Comparison of ENCODE assay signal across 30 mouse cellular contexts in genomic region chr13:55403266-55403665, GRCm38 (mm10). TPM values are rescaled to one million over a fixed set of nuclear protein-coding genes. Genes with fewer than 3 reads are reported as not detected.
DNase-seq lines count a peak whose midpoint lies in the region; ATAC-seq and TF ChIP-seq lines count a peak whose summit lies in the region.
"Had no signal": no experiment of that assay in that cellular context is flagged by ENCODE, and none has a peak within 500 bp of the region (broad histone marks: within the 10 kb centered on the region; RNA-seq: fewer than 3 reads in every experiment).

No protein-coding gene starts in this region.

- peaks cover 43% of the 10 kb centered on the region for H3K27me3 ChIP-seq in forebrain, embryonic 10.5 days (ENCODE audit: poor library complexity, severe bottlenecking)
- H3K27me3 ChIP-seq in forebrain, embryonic 14.5 days (replicated peaks; ENCODE audit: control insufficient read depth, insufficient read depth, low read length) = no peaks in the 10 kb centered on the region
- H3K27me3 ChIP-seq in midbrain, postnatal 0 days (ENCODE audit: insufficient read depth, low read length) = no peaks in the 10 kb centered on the region; the same call in 1 of the 2 replicates
- peaks cover 6% of the 10 kb centered on the region; the same call in 1 of the 2 replicates for H3K27me3 ChIP-seq in midbrain, embryonic 13.5 days
- no peaks in the 10 kb centered on the region; the same call in 1 of the 2 replicates for H3K27me3 ChIP-seq in hindbrain, embryonic 14.5 days (ENCODE audit: control insufficient read depth, insufficient read depth, low read length)
- H3K27me3 ChIP-seq: forebrain, embryonic 15.5 days had no signal

- no peaks in the 10 kb centered on the region for H3K36me3 ChIP-seq in forebrain, embryonic 10.5 days (replicated peaks)
- H3K36me3 ChIP-seq in forebrain, embryonic 14.5 days (ENCODE audit: control insufficient read depth, insufficient read depth, low read length) = no peaks in the 10 kb centered on the region
- H3K36me3 ChIP-seq in midbrain, postnatal 0 days (ENCODE audit: insufficient read depth, low read length) = no peaks in the 10 kb centered on the region
- no peaks in the 10 kb centered on the region for H3K36me3 ChIP-seq in midbrain, embryonic 13.5 days
- no peaks in the 10 kb centered on the region for H3K36me3 ChIP-seq in hindbrain, embryonic 14.5 days (replicated peaks; ENCODE audit: control insufficient read depth, insufficient read depth)
- H3K36me3 ChIP-seq: forebrain, embryonic 15.5 days; intestine, embryonic 15.5 days; kidney, embryonic 15.5 days; limb, embryonic 15.5 days; liver, embryonic 15.5 days had no signal

- H3K9ac ChIP-seq in forebrain, embryonic 14.5 days (ENCODE audit: low read length) = no peak overlapping the region
- H3K9ac ChIP-seq in midbrain, postnatal 0 days (replicated peaks; ENCODE audit: low read length, poor library complexity, severe bottlenecking) = no peak overlapping the region
- no peak overlapping the region for H3K9ac ChIP-seq in midbrain, embryonic 13.5 days (replicated peaks)
- H3K9ac ChIP-seq in hindbrain, embryonic 14.5 days = no peak overlapping the region
- H3K9ac ChIP-seq: forebrain, embryonic 15.5 days; intestine, embryonic 15.5 days; kidney, embryonic 15.5 days; limb, embryonic 15.5 days; liver, embryonic 15.5 days had no signal

- TF ChIP-seq CTCF in midbrain, postnatal 0 days (IDR thresholded peaks at IDR 0.05) = no peak
- TF ChIP-seq CTCF in olfactory bulb, adult 2 months (IDR thresholded peaks at IDR 0.05; ENCODE audit: insufficient read depth, low read depth, low read length) = no peak

- H3K4me2 ChIP-seq in forebrain, embryonic 14.5 days (ENCODE audit: low read length) = no peak overlapping the region
- no peak overlapping the region for H3K4me2 ChIP-seq in midbrain, postnatal 0 days (ENCODE audit: low read depth, low read length, poor library complexity, severe bottlenecking)
- H3K4me2 ChIP-seq in midbrain, embryonic 13.5 days (replicated peaks) = no peak overlapping the region
- H3K4me2 ChIP-seq in hindbrain, embryonic 14.5 days (replicated peaks) = no peak overlapping the region
- H3K4me2 ChIP-seq: forebrain, embryonic 15.5 days; intestine, embryonic 15.5 days; limb, embryonic 15.5 days; liver, embryonic 15.5 days had no signal

- no peak for TF ChIP-seq POLR2A in olfactory bulb, adult 2 months (IDR thresholded peaks at IDR 0.05; ENCODE audit: insufficient read depth, low read depth, low read length)

- ATAC-seq in forebrain, embryonic 14.5 days = no peak
- ATAC-seq in midbrain, postnatal 0 days (ENCODE audit: low FRiP score) = no peak
- no peak for ATAC-seq in midbrain, embryonic 13.5 days
- ATAC-seq in hindbrain, embryonic 14.5 days (ENCODE audit: low FRiP score) = no peak
- ATAC-seq: CD4-positive, CD25-positive, alpha-beta regulatory T cell, adult 4 months; forebrain, embryonic 15.5 days; intestine, embryonic 15.5 days; Patski had no signal

- peaks cover 30% of the 10 kb centered on the region for H3K4me1 ChIP-seq in forebrain, embryonic 10.5 days
- peaks cover 5% of the 10 kb centered on the region for H3K4me1 ChIP-seq in forebrain, embryonic 14.5 days (ENCODE audit: control insufficient read depth, insufficient read depth, low read length)
- H3K4me1 ChIP-seq in midbrain, postnatal 0 days (ENCODE audit: insufficient read depth, low read length) = peaks cover 4% of the 10 kb centered on the region; the same call in 1 of the 2 replicates
- H3K4me1 ChIP-seq in midbrain, embryonic 13.5 days (replicated peaks) = peaks cover 10% of the 10 kb centered on the region
- H3K4me1 ChIP-seq in hindbrain, embryonic 14.5 days (replicated peaks; ENCODE audit: control insufficient read depth, insufficient read depth, low read length) = peaks cover 12% of the 10 kb centered on the region
- H3K4me1 ChIP-seq in olfactory bulb, adult 2 months (ENCODE audit: control insufficient read depth, insufficient read depth, low read length) = peaks cover 35% of the 10 kb centered on the region
- H3K4me1 ChIP-seq: intestine, embryonic 15.5 days had no signal

- H3K4me3 ChIP-seq in forebrain, embryonic 10.5 days = no peak overlapping the region
- H3K4me3 ChIP-seq in forebrain, embryonic 14.5 days (ENCODE audit: low read depth, low read length) = no peak overlapping the region
- no peak overlapping the region for H3K4me3 ChIP-seq in midbrain, postnatal 0 days (ENCODE audit: low read depth, low read length)
- H3K4me3 ChIP-seq in midbrain, embryonic 13.5 days (replicated peaks) = no peak overlapping the region
- H3K4me3 ChIP-seq in hindbrain, embryonic 14.5 days (replicated peaks; ENCODE audit: low read length) = no peak overlapping the region
- no peak overlapping the region for H3K4me3 ChIP-seq in olfactory bulb, adult 2 months (ENCODE audit: insufficient read depth, low read depth, low read length)
- H3K4me3 ChIP-seq: forebrain, embryonic 15.5 days; heart, adult 2 months; intestine, embryonic 15.5 days; kidney, embryonic 15.5 days; limb, embryonic 15.5 days; liver, embryonic 15.5 days had no signal

- 0 out of 2 replicates have a peak overlapping the region, but pooled peaks have one; percentile 37 for H3K27ac ChIP-seq in forebrain, embryonic 10.5 days
- H3K27ac ChIP-seq in forebrain, embryonic 14.5 days (ENCODE audit: low read depth, low read length) = no peak overlapping the region
- H3K27ac ChIP-seq in midbrain, postnatal 0 days (ENCODE audit: low read depth, low read length) = no peak overlapping the region
- no peak overlapping the region for H3K27ac ChIP-seq in midbrain, embryonic 13.5 days
- H3K27ac ChIP-seq in hindbrain, embryonic 14.5 days = peak overlapping the region; percentile 64
- H3K27ac ChIP-seq in olfactory bulb, adult 2 months (ENCODE audit: insufficient read depth, low read depth, low read length) = peak overlapping the region; percentile 98
- H3K27ac ChIP-seq: forebrain, embryonic 15.5 days; heart, adult 2 months; intestine, embryonic 15.5 days; kidney, embryonic 15.5 days; limb, embryonic 15.5 days; liver, embryonic 15.5 days had no signal

- 80% methylated on average over 7 of the region's 7 CpGs for WGBS in forebrain, embryonic 10.5 days
- WGBS in forebrain, embryonic 14.5 days = 67% methylated on average over 7 of the region's 7 CpGs
- 60% methylated on average over 7 of the region's 7 CpGs for WGBS in midbrain, postnatal 0 days
- WGBS in midbrain, embryonic 13.5 days = 60% methylated on average over 7 of the region's 7 CpGs
- WGBS in hindbrain, embryonic 14.5 days = 51% methylated on average over 7 of the region's 7 CpGs
- WGBS in olfactory bulb, adult 2 months = 74% methylated on average over 7 of the region's 7 CpGs

- no peak for DNase-seq in forebrain, embryonic 10.5 days (ENCODE audit: extremely low spot score, low spot score)
- DNase-seq in forebrain, embryonic 14.5 days (ENCODE audit: low spot score) = no peak
- DNase-seq in midbrain, postnatal 0 days (ENCODE audit: low spot score) = peak; percentile 50
- no peak for DNase-seq in hindbrain, embryonic 14.5 days (ENCODE audit: low spot score)
- no peak for DNase-seq in embryo, embryonic 9.5 days (ENCODE audit: extremely low spot score)
- no peak for DNase-seq in spleen, adult 18-20 months
- DNase-seq: adrenal gland, postnatal 14 days; cerebellum, adult 11-12 months; cerebellum, postnatal 25 days; embryo, embryonic 11 days; gastrocnemius, postnatal 25 days; heart, adult 2 months; heart, postnatal 36 days; layer of hippocampus, postnatal 36 days; thymus, postnatal 25 days had no signal

- H3K9me3 ChIP-seq in forebrain, embryonic 10.5 days = no peaks in the 10 kb centered on the region
- H3K9me3 ChIP-seq in forebrain, embryonic 14.5 days (replicated peaks; ENCODE audit: control insufficient read depth, low read length) = no peaks in the 10 kb centered on the region
- no peaks in the 10 kb centered on the region for H3K9me3 ChIP-seq in midbrain, postnatal 0 days (ENCODE audit: low read length)
- no peaks in the 10 kb centered on the region for H3K9me3 ChIP-seq in midbrain, embryonic 13.5 days
- H3K9me3 ChIP-seq in hindbrain, embryonic 14.5 days (ENCODE audit: control insufficient read depth, low read length) = no peaks in the 10 kb centered on the region
- H3K9me3 ChIP-seq: forebrain, embryonic 15.5 days; intestine, embryonic 15.5 days; kidney, embryonic 15.5 days; limb, embryonic 15.5 days; liver, embryonic 15.5 days had no signal

RNA-seq across cellular contexts. Expression of gene Slc34a1, which starts 5.3 kb away (rescaled TPM):
- not detected in 2 replicates for polyA plus RNA-seq in forebrain, embryonic 10.5 days (2016; fragmentation: Nextera tagmentation; extraction: Ambion mirVana)
- polyA plus RNA-seq in forebrain, embryonic 14.5 days (2014; fragmentation: Nextera tagmentation; extraction: Ambion mirVana) = not detected in 2 replicates
- not detected in 2 replicates for total RNA-seq in midbrain, postnatal 0 days (2014; rRNA removed)
- polyA plus RNA-seq in midbrain, postnatal 0 days (2015; fragmentation: Nextera tagmentation; extraction: Ambion mirVana) = 0.04 TPM in 1 of 2 replicates, not detected in the other
- not detected in 2 replicates for polyA plus RNA-seq in midbrain, embryonic 13.5 days (2015; fragmentation: Nextera tagmentation; extraction: Ambion mirVana)
- polyA plus RNA-seq in hindbrain, embryonic 14.5 days (2014; fragmentation: Nextera tagmentation; extraction: Ambion mirVana) = 0.14 TPM in 1 of 2 replicates, not detected in the other
- not detected in 2 replicates for polyA plus RNA-seq in olfactory bulb, adult 2 months (2012; ENCODE audit: insufficient read depth, insufficient read length, low replicate concordance, missing spikeins)
- total RNA-seq: ES-E14; gastrocnemius, postnatal 25 days; heart, adult 2 months; heart, postnatal 36 days; layer of hippocampus, postnatal 36 days; left cerebral cortex, postnatal 25 days had no signal
- polyA plus RNA-seq: CD4-positive, CD25-positive, alpha-beta regulatory T cell, adult 4 months; forebrain, embryonic 15.5 days; heart, embryonic 14.5 days; intestine, embryonic 15.5 days; liver, embryonic 15.5 days; lung, embryonic 16.5 days; Patski had no signal

RNA-seq across cellular contexts. Expression of gene Pfn3, which starts 11.8 kb away (rescaled TPM):
- not detected in 2 replicates for polyA plus RNA-seq in forebrain, embryonic 10.5 days (2016; fragmentation: Nextera tagmentation; extraction: Ambion mirVana)
- polyA plus RNA-seq in forebrain, embryonic 14.5 days (2014; fragmentation: Nextera tagmentation; extraction: Ambion mirVana) = 0.71 and 1.0 TPM in 2 replicates
- total RNA-seq in midbrain, postnatal 0 days (2014; rRNA removed) = 0.71 TPM in 1 of 2 replicates, not detected in the other
- 1.5 and 1.6 TPM in 2 replicates for polyA plus RNA-seq in midbrain, postnatal 0 days (2015; fragmentation: Nextera tagmentation; extraction: Ambion mirVana)
- not detected in 2 replicates for polyA plus RNA-seq in midbrain, embryonic 13.5 days (2015; fragmentation: Nextera tagmentation; extraction: Ambion mirVana)
- 0.81 and 1.5 TPM in 2 replicates for polyA plus RNA-seq in hindbrain, embryonic 14.5 days (2014; fragmentation: Nextera tagmentation; extraction: Ambion mirVana)
- polyA plus RNA-seq in olfactory bulb, adult 2 months (2012; ENCODE audit: insufficient read depth, insufficient read length, low replicate concordance, missing spikeins) = not detected in 2 replicates
- total RNA-seq: adrenal gland, postnatal 14 days; ES-E14; gastrocnemius, postnatal 25 days; heart, adult 2 months; heart, postnatal 36 days; layer of hippocampus, postnatal 36 days; left cerebral cortex, postnatal 25 days; megakaryocyte, adult 5-6 weeks had no signal
- polyA plus RNA-seq: CD4-positive, CD25-positive, alpha-beta regulatory T cell, adult 4 months; forebrain, embryonic 15.5 days; heart, adult 2 months; heart, embryonic 14.5 days; intestine, embryonic 15.5 days; kidney, embryonic 15.5 days; limb, embryonic 15.5 days; liver, embryonic 15.5 days; lung, embryonic 16.5 days; Patski; small intestine, adult 2 months had no signal

RNA-seq across cellular contexts. Expression of gene F12, which starts 23.3 kb away (rescaled TPM):
- polyA plus RNA-seq in forebrain, embryonic 10.5 days (2016; fragmentation: Nextera tagmentation; extraction: Ambion mirVana) = not detected in 2 replicates
- not detected in 2 replicates for polyA plus RNA-seq in forebrain, embryonic 14.5 days (2014; fragmentation: Nextera tagmentation; extraction: Ambion mirVana)
- not detected in 2 replicates for total RNA-seq in midbrain, postnatal 0 days (2014; rRNA removed)
- 0.43 and 0.49 TPM in 2 replicates for polyA plus RNA-seq in midbrain, postnatal 0 days (2015; fragmentation: Nextera tagmentation; extraction: Ambion mirVana)
- not detected in 2 replicates for polyA plus RNA-seq in midbrain, embryonic 13.5 days (2015; fragmentation: Nextera tagmentation; extraction: Ambion mirVana)
- polyA plus RNA-seq in hindbrain, embryonic 14.5 days (2014; fragmentation: Nextera tagmentation; extraction: Ambion mirVana) = 0.09 and 0.34 TPM in 2 replicates
- not detected in 2 replicates for polyA plus RNA-seq in olfactory bulb, adult 2 months (2012; ENCODE audit: insufficient read depth, insufficient read length, low replicate concordance, missing spikeins)
- total RNA-seq: ES-E14; gastrocnemius, postnatal 25 days; heart, adult 2 months; heart, postnatal 36 days had no signal
- polyA plus RNA-seq: CD4-positive, CD25-positive, alpha-beta regulatory T cell, adult 4 months; forebrain, embryonic 15.5 days; heart, adult 2 months; heart, embryonic 14.5 days; Patski had no signal

RNA-seq across cellular contexts. Expression of gene Rgs14, which starts 33.7 kb away (rescaled TPM):
- 0.34 and 0.58 TPM in 2 replicates for polyA plus RNA-seq in forebrain, embryonic 10.5 days (2016; fragmentation: Nextera tagmentation; extraction: Ambion mirVana)
- polyA plus RNA-seq in forebrain, embryonic 14.5 days (2014; fragmentation: Nextera tagmentation; extraction: Ambion mirVana) = 0.66 and 0.75 TPM in 2 replicates
- 0.44 and 1.1 TPM in 2 replicates for total RNA-seq in midbrain, postnatal 0 days (2014; rRNA removed)
- polyA plus RNA-seq in midbrain, postnatal 0 days (2015; fragmentation: Nextera tagmentation; extraction: Ambion mirVana) = 1.3 and 1.5 TPM in 2 replicates
- polyA plus RNA-seq in midbrain, embryonic 13.5 days (2015; fragmentation: Nextera tagmentation; extraction: Ambion mirVana) = 0.14 and 0.39 TPM in 2 replicates
- 0.40 and 0.72 TPM in 2 replicates for polyA plus RNA-seq in hindbrain, embryonic 14.5 days (2014; fragmentation: Nextera tagmentation; extraction: Ambion mirVana)
- not detected in 2 replicates for polyA plus RNA-seq in olfactory bulb, adult 2 months (2012; ENCODE audit: insufficient read depth, insufficient read length, low replicate concordance, missing spikeins)

RNA-seq across cellular contexts. Expression of gene Lman2, which starts 40.7 kb away (rescaled TPM):
- polyA plus RNA-seq in forebrain, embryonic 10.5 days (2016; fragmentation: Nextera tagmentation; extraction: Ambion mirVana) = 97.8 and 100 TPM in 2 replicates
- polyA plus RNA-seq in forebrain, embryonic 14.5 days (2014; fragmentation: Nextera tagmentation; extraction: Ambion mirVana) = 45.0 and 52.0 TPM in 2 replicates
- total RNA-seq in midbrain, postnatal 0 days (2014; rRNA removed) = 55.7 and 55.9 TPM in 2 replicates
- 32.8 and 35.0 TPM in 2 replicates for polyA plus RNA-seq in midbrain, postnatal 0 days (2015; fragmentation: Nextera tagmentation; extraction: Ambion mirVana)
- polyA plus RNA-seq in midbrain, embryonic 13.5 days (2015; fragmentation: Nextera tagmentation; extraction: Ambion mirVana) = 61.6 and 62.6 TPM in 2 replicates
- 44.8 and 49.2 TPM in 2 replicates for polyA plus RNA-seq in hindbrain, embryonic 14.5 days (2014; fragmentation: Nextera tagmentation; extraction: Ambion mirVana)
- polyA plus RNA-seq in olfactory bulb, adult 2 months (2012; ENCODE audit: insufficient read depth, insufficient read length, low replicate concordance, missing spikeins) = not detected in 2 replicates

Comparison
In these comparisons a context has a peak if more than half of its experiments do, and no peak if none do; other contexts are left out.
1. H3K27ac ChIP-seq: peak in forebrain, embryonic 10.5 days (single experiment), hindbrain, embryonic 14.5 days (single experiment) and olfactory bulb, adult 2 months (single experiment); none in forebrain, embryonic 14.5 days (single experiment), midbrain, postnatal 0 days (single experiment) and midbrain, embryonic 13.5 days (single experiment).